11 mouse cellular contexts compared by ENCODE assay signal in genomic region chr1:75369360-75369983, GRCm38 (mm10). TPM values are rescaled to one million over a fixed set of nuclear protein-coding genes. Genes with fewer than 3 reads are reported as not detected.
A peak's percentile ranks its signal among the peaks of the same experiment; 100 is the strongest.
DNase-seq lines count a peak whose midpoint lies in the region; ATAC-seq and TF ChIP-seq lines count a peak whose summit lies in the region.
"Had no signal": no experiment of that assay in that cellular context is flagged by ENCODE, and none has a peak within 500 bp of the region (broad histone marks: within the 10 kb centered on the region; RNA-seq: fewer than 3 reads in every experiment).

No protein-coding gene starts in this region.

- H3K4me1 ChIP-seq in limb, embryonic 12.5 days (replicated peaks) = peaks cover 3% of the 10 kb centered on the region
- H3K4me1 ChIP-seq in limb, embryonic 10.5 days = peaks cover 28% of the 10 kb centered on the region
- peaks cover 17% of the 10 kb centered on the region for H3K4me1 ChIP-seq in kidney, embryonic 15.5 days
- peaks cover 11% of the 10 kb centered on the region for H3K4me1 ChIP-seq in small intestine, adult 2 months (ENCODE audit: control insufficient read depth, insufficient read depth, insufficient read length, low read length)

- DNase-seq in gastrocnemius, adult 2 months = peak; percentile 37
- DNase-seq in gastrocnemius, adult 8-10 months (ENCODE audit: low spot score in 2 of 2) = no peak
- DNase-seq in limb, embryonic 10.5 days (ENCODE audit: low spot score) = no peak
- no peak for DNase-seq in adrenal gland, postnatal 25 days
- no peak for DNase-seq in left cerebral cortex, postnatal 4 days

- H3K4me2 ChIP-seq in limb, embryonic 12.5 days = peak overlapping the region; percentile 15; the same call in 1 of the 2 replicates
- H3K4me2 ChIP-seq in kidney, embryonic 15.5 days = peak overlapping the region; percentile 41
- H3K4me2 ChIP-seq: hindbrain, embryonic 13.5 days; midbrain, embryonic 13.5 days; neural tube, embryonic 13.5 days had no signal

- no peak for TF ChIP-seq CTCF in gastrocnemius, adult 2 months (IDR thresholded peaks at IDR 0.05)
- TF ChIP-seq CTCF in small intestine, adult 2 months (IDR thresholded peaks at IDR 0.05; ENCODE audit: extremely low read depth, insufficient read length, insufficient replicate concordance, low read depth, low read length) = no peak

- H3K4me3 ChIP-seq in gastrocnemius, adult 2 months = peak overlapping the region; percentile 66
- H3K4me3 ChIP-seq in limb, embryonic 12.5 days (replicated peaks) = no peak overlapping the region
- H3K4me3 ChIP-seq in limb, embryonic 10.5 days = no peak overlapping the region
- H3K4me3 ChIP-seq in kidney, embryonic 15.5 days (replicated peaks) = peak overlapping the region; percentile 5; the same call in 1 of the 2 replicates
- peak overlapping the region; percentile 23; the same call in 1 of the 2 replicates for H3K4me3 ChIP-seq in small intestine, adult 2 months (ENCODE audit: low read depth, low read length)
- H3K4me3 ChIP-seq: hindbrain, embryonic 13.5 days; midbrain, embryonic 13.5 days; neural tube, embryonic 13.5 days had no signal

- H3K9me3 ChIP-seq in limb, embryonic 12.5 days = no peaks in the 10 kb centered on the region
- no peaks in the 10 kb centered on the region for H3K9me3 ChIP-seq in limb, embryonic 10.5 days (replicated peaks)
- H3K9me3 ChIP-seq in kidney, embryonic 15.5 days (replicated peaks) = no peaks in the 10 kb centered on the region
- H3K9me3 ChIP-seq: hindbrain, embryonic 13.5 days; midbrain, embryonic 13.5 days; neural tube, embryonic 13.5 days had no signal

- no peaks in the 10 kb centered on the region for H3K36me3 ChIP-seq in limb, embryonic 12.5 days
- no peaks in the 10 kb centered on the region for H3K36me3 ChIP-seq in limb, embryonic 10.5 days
- no peaks in the 10 kb centered on the region; the same call in 1 of the 2 replicates for H3K36me3 ChIP-seq in kidney, embryonic 15.5 days
- no peaks in the 10 kb centered on the region for H3K36me3 ChIP-seq in small intestine, adult 2 months (ENCODE audit: control insufficient read depth, insufficient read depth, low read length)
- H3K36me3 ChIP-seq: hindbrain, embryonic 13.5 days; midbrain, embryonic 13.5 days; neural tube, embryonic 13.5 days had no signal

- intact Hi-C loops in gastrocnemius, adult 2 months (cut with DNase I) = no loop called here
- intact Hi-C loops in left cerebral cortex, postnatal 4 days (cut with DNase I) = no loop called here

- no peak for TF ChIP-seq POLR2A in small intestine, adult 2 months (IDR thresholded peaks at IDR 0.05; ENCODE audit: low read depth, low read length)

- H3K27me3 ChIP-seq in limb, embryonic 12.5 days = peaks cover 12% of the 10 kb centered on the region
- peaks cover 28% of the 10 kb centered on the region; the same call in 1 of the 2 replicates for H3K27me3 ChIP-seq in limb, embryonic 10.5 days (ENCODE audit: low read depth, poor library complexity, severe bottlenecking)
- H3K27me3 ChIP-seq in kidney, embryonic 15.5 days = peaks cover 17% of the 10 kb centered on the region
- no peaks in the 10 kb centered on the region for H3K27me3 ChIP-seq in small intestine, adult 2 months (ENCODE audit: control insufficient read depth, insufficient read depth, low read length)

- H3K27ac ChIP-seq in gastrocnemius, adult 2 months = peak overlapping the region; percentile 95
- no peak overlapping the region for H3K27ac ChIP-seq in limb, embryonic 12.5 days
- H3K27ac ChIP-seq in limb, embryonic 10.5 days = no peak overlapping the region
- peak overlapping the region; percentile 24; the same call in 1 of the 2 replicates for H3K27ac ChIP-seq in kidney, embryonic 15.5 days
- no peak overlapping the region for H3K27ac ChIP-seq in small intestine, adult 2 months (ENCODE audit: insufficient read depth, low read depth, low read length)
- H3K27ac ChIP-seq: hindbrain, embryonic 13.5 days; midbrain, embryonic 13.5 days; neural tube, embryonic 13.5 days had no signal

- WGBS in limb, embryonic 12.5 days = 53% methylated on average over 25 of the region's 25 CpGs
- WGBS in limb, embryonic 10.5 days = 49% methylated on average over 25 of the region's 25 CpGs
- WGBS in kidney, embryonic 15.5 days = 30% methylated on average over 25 of the region's 25 CpGs
- WGBS in small intestine, adult 2 months = 17% methylated on average over 25 of the region's 25 CpGs

- no peak overlapping the region for H3K9ac ChIP-seq in limb, embryonic 12.5 days (replicated peaks)
- H3K9ac ChIP-seq in kidney, embryonic 15.5 days = no peak overlapping the region
- H3K9ac ChIP-seq: hindbrain, embryonic 13.5 days; midbrain, embryonic 13.5 days; neural tube, embryonic 13.5 days had no signal

- ATAC-seq in limb, embryonic 12.5 days (ENCODE audit: insufficient number of reproducible peaks, insufficient read depth, low FRiP score, low TSS enrichment, low read depth) = no peak
- ATAC-seq in kidney, embryonic 15.5 days (replicated peaks; ENCODE audit: low FRiP score) = no peak
- ATAC-seq: midbrain, embryonic 13.5 days had no signal

RNA-seq across cellular contexts. Expression of gene Speg, which starts 5.6 kb away (rescaled TPM):
- total RNA-seq in gastrocnemius, adult 2 months (2021) = 100 to 1,000 TPM; 268 to 311 TPM
- total RNA-seq in gastrocnemius, adult 8-10 months (2022) = 100 to 1,000 TPM; 283 to 320 (median 317) TPM
- polyA plus RNA-seq in limb, embryonic 12.5 days (2016; fragmentation: Nextera tagmentation; extraction: Ambion mirVana) = 30.4 and 30.7 TPM in 2 replicates
- 45.7 and 49.6 TPM in 2 replicates for polyA plus RNA-seq in limb, embryonic 10.5 days (2016; fragmentation: Nextera tagmentation; extraction: Ambion mirVana)
- polyA plus RNA-seq in kidney, embryonic 15.5 days (2015; fragmentation: Nextera tagmentation; extraction: Ambion mirVana) = 45.1 and 53.9 TPM in 2 replicates
- polyA plus RNA-seq in small intestine, adult 2 months (2012; rRNA removed) = 21.5 and 23.2 TPM in 2 replicates
- total RNA-seq in adrenal gland, postnatal 25 days (2021) = 15.8 and 18.1 TPM in 2 replicates
- total RNA-seq in left cerebral cortex, postnatal 4 days (2021) = 100 to 1,000 TPM; 131 to 143 TPM

RNA-seq across cellular contexts. Expression of gene Des, which starts 9.3 kb away (rescaled TPM):
- 1,000 to 10,000 TPM; 2,035 to 2,198 TPM for total RNA-seq in gastrocnemius, adult 2 months (2021)
- 1,000 to 10,000 TPM; 2,187 to 2,605 (median 2,481) TPM for total RNA-seq in gastrocnemius, adult 8-10 months (2022)
- polyA plus RNA-seq in limb, embryonic 12.5 days (2016; fragmentation: Nextera tagmentation; extraction: Ambion mirVana) = 23.5 and 25.3 TPM in 2 replicates
- 6.2 and 7.8 TPM in 2 replicates for polyA plus RNA-seq in limb, embryonic 10.5 days (2016; fragmentation: Nextera tagmentation; extraction: Ambion mirVana)
- 53.5 and 53.9 TPM in 2 replicates for polyA plus RNA-seq in kidney, embryonic 15.5 days (2015; fragmentation: Nextera tagmentation; extraction: Ambion mirVana)
- 152 and 216 TPM in 2 replicates for polyA plus RNA-seq in small intestine, adult 2 months (2012; rRNA removed)
- 9.3 and 14.1 TPM in 2 replicates for total RNA-seq in adrenal gland, postnatal 25 days (2021)
- total RNA-seq in left cerebral cortex, postnatal 4 days (2021) = 1 to 10 TPM; 1.6 to 2.5 TPM

RNA-seq across cellular contexts. Expression of gene Dnpep, which starts 51.7 kb away (rescaled TPM):
- total RNA-seq in gastrocnemius, adult 2 months (2021) = 10 to 100 TPM; 40.9 to 49.6 TPM
- 10 to 100 TPM; 38.7 to 46.5 (median 44.1) TPM for total RNA-seq in gastrocnemius, adult 8-10 months (2022)
- polyA plus RNA-seq in limb, embryonic 12.5 days (2016; fragmentation: Nextera tagmentation; extraction: Ambion mirVana) = 111 TPM in 2 replicates
- polyA plus RNA-seq in limb, embryonic 10.5 days (2016; fragmentation: Nextera tagmentation; extraction: Ambion mirVana) = 117 and 132 TPM in 2 replicates
- 136 and 153 TPM in 2 replicates for polyA plus RNA-seq in kidney, embryonic 15.5 days (2015; fragmentation: Nextera tagmentation; extraction: Ambion mirVana)
- polyA plus RNA-seq in small intestine, adult 2 months (2012; rRNA removed) = 157 and 865 TPM in 2 replicates
- 91.1 and 117 TPM in 2 replicates for total RNA-seq in adrenal gland, postnatal 25 days (2021)
- 10 to 100 TPM; 87.9 to 96.9 TPM for total RNA-seq in left cerebral cortex, postnatal 4 days (2021)

Comparison
In these comparisons a context has a peak if more than half of its experiments do, and no peak if none do; other contexts are left out.
1. H3K27ac ChIP-seq: peak in gastrocnemius, adult 2 months (single experiment) and kidney, embryonic 15.5 days (single experiment); none in limb, embryonic 12.5 days (single experiment), limb, embryonic 10.5 days (single experiment) and small intestine, adult 2 months (single experiment).
2. H3K4me3 ChIP-seq: peak in gastrocnemius, adult 2 months (single experiment), kidney, embryonic 15.5 days (single experiment) and small intestine, adult 2 months (single experiment); none in limb, embryonic 12.5 days (single experiment) and limb, embryonic 10.5 days (single experiment).
3. RNA of gene Des, which starts 9.3 kb away (total RNA-seq): 2,187 to 2,605 TPM in gastrocnemius, adult 8-10 months and 2,035 to 2,198 TPM in gastrocnemius, adult 2 months; 9.3 to 14.1 TPM in adrenal gland, postnatal 25 days and 1.6 to 2.5 TPM in left cerebral cortex, postnatal 4 days; every median in the first group is over 100 times any median in the second.